Mouse (Mus musculus) embryonic fibroblast, embryonic 13.5 days (primary cell): ENCODE measurements around the gene Rab14.

Experiments used
- CTCF ChIP-seq: IDR thresholded peaks from 2 replicates; pipeline ENCODE4 v1.5.1; 2011; ENCODE audit warnings: mild to moderate bottlenecking, control low read depth, low read length, moderate library complexity, borderline replicate concordance; ENCODE audit not compliant: insufficient read depth
- POLR2A ChIP-seq: IDR thresholded peaks from 2 replicates; pipeline ENCODE4 v1.6.1; 2011; ENCODE audit warnings: low read depth, mild to moderate bottlenecking, control low read depth, low read length, moderate library complexity

- TF ChIP-seq POLR2A (no peak), CTCF (no peak)
Measured at GRCm38 (mm10) chr2:35211681-35212080, 10.8 kb upstream of the Rab14 start.
